Mouse (Mus musculus): ENCODE data around the gene Galnt3.
A peak's percentile ranks its signal among the peaks of the same experiment; 100 is the strongest.

Gene Galnt3

DNA sequence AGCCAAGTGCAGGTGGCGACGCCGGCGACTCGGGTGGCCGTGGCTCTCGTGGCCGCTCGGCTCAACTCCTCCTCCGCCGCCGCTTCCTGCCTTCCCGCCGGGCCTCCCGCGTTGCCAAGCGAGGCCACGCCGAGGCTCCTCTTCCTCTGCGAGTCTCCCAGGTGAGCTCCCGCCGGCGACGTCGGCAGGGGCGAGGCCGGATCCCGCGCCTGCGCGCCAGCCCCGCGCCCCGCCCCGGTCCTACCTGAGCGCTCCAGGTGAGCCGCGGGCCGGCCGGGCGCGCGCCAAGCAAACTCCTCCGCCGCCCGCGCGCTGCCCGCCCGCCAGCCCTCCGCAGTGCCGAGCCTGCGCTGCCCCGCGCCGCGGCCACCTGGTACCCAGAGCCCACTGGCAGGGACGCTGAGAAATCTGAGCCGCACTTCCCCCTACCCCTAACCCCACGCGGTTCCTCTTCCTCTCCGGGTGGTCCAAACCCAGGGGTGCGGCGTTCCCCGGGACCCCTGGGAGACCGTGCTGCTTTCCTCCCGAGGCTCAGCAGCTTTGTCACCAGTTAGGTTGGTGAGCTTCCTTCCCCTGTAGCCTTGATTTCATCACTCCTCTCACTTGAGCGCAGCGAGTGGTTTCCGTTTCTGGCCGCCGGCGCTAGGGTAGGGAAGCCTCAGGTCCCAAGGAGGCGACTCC lies at the start of gene Galnt3:
Gene Galnt3, minus strand, starts transcription at position 404 of the 681 bp plus-strand sequence.
- peak; percentile 79 for DNase-seq

DNA sequence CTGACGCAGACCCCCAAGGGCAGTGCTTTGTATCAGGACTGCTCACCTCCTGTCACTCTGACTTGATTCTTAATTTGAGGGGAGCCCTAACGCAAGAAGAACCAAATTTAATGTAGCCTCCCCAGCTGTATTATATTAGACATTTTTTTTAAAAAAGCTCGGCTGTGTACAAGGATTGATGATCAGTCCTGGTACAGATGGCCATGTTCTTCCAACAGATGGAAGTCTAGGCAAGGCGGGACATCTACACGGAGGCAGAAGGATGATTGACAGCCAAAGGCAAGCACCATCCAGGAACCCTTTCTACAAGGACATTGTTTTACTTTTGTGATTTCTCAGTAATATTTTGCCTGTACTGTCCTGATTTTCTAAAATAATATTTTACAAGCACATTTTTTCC lies 48.3 kb upstream of the Galnt3 start:
- no peak for DNase-seq

DNA sequence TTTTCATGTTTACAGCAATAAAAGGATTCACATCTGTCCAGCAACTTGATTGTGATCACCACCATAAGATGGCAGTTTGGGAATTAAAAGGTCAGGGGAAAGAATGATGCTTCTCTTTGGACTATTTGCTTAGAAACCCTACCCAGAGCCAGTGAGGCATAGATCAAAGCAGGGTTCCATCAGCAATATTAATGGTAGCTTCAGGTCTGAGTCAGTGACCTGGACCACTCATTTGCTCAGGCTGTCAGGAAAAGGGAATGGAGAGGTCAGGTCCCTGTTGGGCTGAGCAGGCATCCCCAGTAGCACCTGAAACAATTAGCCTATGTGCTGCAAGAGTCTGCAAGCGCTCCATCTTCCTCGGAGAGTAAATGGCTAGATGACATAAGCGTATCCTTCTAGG lies 46.8 kb upstream of the Galnt3 start:
- DNase-seq, result no peak

DNA sequence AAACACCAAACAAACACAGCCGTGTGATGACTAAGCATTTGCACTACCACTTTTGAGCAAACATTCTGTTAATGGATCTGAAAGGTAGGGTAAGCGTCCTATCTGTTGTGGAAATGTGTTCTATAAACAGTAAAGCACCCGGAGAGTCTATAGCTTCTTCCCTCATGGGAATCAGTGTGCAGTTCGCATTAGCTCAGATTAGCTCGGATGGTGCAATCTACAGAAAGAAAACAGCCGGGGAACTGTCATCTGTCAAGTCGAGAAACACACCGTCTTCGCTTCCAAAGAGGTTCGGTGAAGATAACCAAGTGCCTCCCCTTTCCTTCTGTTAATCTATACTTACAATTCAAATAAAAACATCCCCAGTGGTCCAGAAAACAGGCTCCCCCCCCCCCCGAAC lies 45.9 kb upstream of the Galnt3 start:
- no peak for DNase-seq

DNA sequence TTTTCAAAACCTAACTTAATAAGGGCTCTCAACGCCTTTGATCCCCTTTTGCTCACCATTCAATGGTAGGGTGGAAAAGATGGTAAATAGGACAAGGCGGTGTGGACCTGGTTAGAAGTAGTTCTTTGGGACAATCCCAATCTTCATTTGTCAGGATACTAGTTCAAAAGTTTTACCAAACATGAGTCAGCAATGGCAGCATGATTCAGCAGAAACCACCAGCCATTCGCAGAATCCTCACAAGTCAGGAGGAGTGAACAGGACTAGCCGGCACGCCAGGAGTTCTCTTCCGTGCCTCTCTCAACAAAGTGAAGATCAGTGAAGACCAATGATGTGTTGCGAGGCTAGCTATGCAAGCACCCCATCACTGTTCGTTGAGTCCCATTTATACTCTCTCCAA lies 40.2 kb upstream of the Galnt3 start:
- DNase-seq, result no peak

DNA sequence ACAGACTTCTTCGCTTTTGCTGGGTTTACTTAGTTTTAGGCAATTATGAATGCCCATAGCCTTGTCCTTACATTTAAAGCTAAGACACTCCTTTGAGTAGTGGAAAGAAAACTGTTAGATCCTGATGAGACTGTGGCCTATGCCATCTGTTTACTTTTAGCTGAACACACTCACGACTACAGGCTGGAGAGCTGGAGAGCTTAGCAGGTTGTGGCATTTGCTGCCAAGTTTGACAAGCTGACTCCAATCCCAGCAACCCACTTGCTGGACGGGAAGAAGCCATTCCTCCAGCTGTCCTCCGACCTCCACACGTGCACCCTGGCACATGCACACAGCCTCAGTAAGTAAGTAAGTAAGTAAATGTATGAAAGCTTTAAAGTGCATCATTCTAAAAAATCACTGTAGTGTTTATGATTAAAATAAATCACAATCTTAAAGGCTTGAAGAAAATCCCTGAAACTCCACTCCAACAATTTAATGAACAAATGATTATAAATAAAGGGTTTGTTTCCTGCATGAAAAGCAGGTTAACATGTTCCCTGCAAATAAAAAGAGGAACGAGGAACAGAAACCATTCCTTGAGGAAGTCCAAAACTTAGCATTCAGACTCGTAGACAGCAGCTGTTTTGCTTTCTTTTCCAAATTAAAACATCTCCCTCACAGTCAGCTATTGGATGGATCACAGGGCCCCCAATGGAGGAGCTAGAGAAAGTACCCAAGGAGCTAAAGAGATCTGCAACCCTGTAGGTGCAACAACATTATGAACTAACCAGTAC lies 33.5 kb upstream of the Galnt3 start:
- DNase-seq, result no peak

DNA sequence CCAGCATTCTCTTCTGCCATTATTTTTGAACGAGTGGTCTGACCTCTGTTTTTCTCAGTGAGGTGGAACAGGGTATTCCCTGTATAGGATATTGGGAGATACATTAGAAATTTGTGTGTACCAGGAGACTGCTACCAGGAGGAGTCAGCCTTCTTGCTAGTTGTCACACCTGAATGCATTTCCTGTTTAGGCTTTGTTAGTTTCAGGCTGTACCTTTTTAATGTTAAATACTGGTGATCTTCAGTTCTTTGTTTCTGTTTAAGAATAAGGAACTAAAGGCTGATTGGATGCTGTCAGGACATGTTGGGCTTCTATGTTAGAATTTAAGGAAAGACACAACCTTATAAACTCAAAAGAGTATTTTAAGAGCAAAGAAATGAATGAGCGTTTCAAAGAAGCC lies 26.6 kb upstream of the Galnt3 start:
- DNase-seq, result no peak

DNA sequence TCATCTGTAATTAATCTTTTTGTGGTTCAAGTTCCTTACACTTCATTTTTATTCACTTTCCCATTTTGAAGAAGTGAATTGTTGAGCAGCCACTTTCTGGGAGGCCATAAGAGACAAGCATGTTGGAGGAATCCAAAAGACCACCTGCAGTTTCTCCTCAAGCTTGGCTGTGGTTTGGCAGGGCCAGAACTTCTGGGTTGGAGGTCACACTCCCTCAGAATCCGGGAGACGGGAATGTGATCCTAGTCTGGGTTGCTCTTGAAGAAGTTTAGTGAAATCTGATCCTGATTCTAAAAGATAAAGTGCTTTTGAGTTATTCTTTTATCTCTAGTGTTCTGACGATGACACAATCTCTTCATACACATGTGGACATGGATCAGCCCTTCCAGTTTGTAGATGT lies 25.7 kb upstream of the Galnt3 start:
- DNase-seq, result no peak

DNA sequence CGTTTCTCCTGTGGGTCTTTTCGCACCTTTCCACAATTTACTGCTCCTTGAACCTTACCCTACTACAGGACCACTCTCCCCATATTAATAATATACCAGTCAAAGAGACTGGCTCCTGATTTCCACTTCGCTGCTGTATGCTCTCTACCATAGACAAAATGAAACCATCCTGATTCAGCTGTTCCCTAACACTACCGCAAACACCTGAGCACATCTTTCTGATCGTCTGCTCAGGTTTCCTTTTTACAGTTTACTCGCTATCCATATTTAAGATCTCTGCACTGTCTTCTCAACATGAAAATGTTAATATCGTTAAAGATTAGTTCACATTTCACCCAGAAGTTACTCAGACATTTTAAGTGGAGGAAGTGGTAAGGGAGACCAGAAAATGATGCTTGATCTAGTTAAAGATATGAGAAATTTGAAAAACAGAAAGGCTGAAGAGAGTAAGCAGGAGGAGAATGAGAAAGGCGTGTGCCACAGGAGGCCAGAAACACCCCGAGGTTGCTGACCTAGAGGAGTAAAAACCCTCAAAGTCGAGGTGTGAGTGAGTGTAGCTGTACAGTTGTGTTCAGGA lies 23.9 kb upstream of the Galnt3 start:
- no peak for DNase-seq

DNA sequence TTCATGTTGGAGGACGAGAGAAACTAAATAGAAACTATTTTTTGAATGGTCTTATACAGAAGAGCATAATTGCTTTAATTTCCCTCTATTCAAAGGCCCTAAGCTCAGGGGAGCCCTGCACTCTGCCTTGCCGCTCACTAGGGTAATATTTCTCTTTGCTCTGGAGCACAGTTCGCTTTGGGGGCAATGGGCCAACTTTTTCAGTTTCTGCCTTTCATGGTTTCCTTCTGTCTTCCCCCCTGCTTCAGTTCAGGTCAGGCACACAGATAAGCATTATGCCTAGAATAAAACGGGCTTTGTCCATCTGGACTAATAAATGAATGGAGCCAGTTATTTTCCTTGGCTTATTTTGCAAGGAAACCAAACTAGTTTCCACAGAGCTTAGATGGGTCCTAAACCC lies 21.7 kb upstream of the Galnt3 start:
- no peak for DNase-seq

DNA sequence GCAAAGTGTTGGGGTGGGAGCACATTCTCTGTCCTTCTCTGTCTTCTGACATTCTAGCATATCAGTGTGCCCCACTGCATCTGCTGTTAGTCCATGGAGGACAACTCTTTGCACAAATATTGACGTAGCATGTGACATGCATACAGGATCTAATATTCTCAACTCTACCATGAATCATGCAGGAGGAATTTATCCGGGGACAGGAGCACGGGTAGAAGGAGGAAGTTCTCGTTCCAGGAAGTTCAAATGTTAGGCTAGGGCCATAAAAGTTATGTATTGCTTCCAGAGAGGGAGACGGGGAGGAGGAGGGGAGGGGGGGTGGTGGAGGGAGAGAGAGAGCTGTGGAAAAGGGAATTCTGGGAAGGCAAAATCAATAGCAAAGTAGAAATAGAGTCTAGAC lies 20.0 kb upstream of the Galnt3 start:
- DNase-seq, result peak; percentile 5

DNA sequence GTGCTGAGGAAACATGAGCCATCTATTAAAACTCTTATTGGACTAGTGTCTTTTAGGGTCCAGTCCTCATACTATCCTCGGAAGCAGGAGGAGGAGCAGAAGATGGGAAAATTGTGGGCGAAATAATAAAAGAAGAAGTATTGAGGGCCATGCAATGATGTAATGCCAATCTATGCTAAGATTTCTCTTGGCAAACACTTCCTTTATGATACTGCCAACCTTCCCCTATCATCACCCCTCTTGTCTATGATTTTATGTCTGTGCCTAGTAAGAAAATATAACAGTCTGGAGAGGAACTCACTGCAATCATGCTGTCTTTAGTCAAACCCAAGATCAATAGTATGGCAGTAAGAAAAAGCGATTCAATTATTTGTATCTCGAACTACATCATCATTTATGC lies 18.5 kb upstream of the Galnt3 start:
- DNase-seq, result no peak

DNA sequence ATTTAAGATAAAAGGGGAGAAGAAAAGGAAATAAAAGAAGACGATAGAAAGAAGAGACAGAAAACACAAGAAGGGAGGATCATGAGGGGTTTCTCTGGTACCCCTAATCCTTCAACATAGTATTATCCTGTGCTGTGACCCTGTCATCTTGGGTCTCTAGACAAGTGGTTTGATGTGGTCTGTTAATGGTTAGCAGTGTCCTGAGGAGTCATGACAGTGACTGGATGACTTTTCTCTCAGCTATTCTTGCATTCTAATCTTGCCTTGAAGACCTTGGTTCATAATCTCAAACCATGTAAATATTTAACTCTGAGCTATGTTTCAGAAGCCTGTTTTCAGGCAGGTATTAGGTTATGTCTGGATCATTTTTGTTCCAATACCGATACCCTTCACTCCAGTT lies 17.9 kb upstream of the Galnt3 start:
- no peak for DNase-seq

DNA sequence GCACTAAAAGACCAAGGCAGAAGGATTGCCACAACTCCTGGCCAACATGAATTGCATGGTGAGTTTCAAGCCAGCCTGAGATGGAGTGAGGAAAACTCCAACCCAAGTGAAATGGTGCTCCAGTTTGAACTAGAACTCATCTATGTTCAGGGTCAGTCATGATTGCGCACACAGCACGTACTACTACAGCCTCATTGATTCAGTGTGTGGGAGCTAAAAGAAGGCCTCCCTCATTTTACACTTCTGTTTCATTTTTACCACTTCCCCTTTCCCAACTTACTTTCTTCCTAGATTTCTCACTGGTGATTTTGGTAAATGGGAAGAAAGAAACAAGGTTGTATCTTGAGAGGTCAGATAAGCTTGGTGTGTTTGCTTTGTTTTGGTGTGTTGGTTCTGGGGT lies 17.5 kb upstream of the Galnt3 start:
- DNase-seq, result no peak

DNA sequence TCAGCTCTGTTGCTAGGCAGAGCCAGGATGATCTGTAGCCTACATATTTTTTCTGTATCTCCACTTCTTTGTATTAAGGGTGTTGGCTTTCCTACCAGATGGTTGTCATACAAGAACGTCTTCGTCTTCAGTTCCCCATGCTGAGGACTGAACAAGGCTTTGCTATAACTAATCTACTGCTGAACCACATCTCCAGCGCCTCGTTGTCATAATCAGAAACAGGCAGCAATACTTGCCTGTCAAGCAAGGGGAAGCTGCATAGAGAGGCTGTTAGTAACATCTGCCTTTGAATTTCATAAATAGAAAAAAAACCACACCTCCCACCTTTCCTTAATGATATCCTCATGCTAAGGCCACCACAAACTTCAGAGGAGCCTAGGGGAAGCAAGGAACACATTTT lies 15.5 kb upstream of the Galnt3 start:
- DNase-seq, result no peak

DNA sequence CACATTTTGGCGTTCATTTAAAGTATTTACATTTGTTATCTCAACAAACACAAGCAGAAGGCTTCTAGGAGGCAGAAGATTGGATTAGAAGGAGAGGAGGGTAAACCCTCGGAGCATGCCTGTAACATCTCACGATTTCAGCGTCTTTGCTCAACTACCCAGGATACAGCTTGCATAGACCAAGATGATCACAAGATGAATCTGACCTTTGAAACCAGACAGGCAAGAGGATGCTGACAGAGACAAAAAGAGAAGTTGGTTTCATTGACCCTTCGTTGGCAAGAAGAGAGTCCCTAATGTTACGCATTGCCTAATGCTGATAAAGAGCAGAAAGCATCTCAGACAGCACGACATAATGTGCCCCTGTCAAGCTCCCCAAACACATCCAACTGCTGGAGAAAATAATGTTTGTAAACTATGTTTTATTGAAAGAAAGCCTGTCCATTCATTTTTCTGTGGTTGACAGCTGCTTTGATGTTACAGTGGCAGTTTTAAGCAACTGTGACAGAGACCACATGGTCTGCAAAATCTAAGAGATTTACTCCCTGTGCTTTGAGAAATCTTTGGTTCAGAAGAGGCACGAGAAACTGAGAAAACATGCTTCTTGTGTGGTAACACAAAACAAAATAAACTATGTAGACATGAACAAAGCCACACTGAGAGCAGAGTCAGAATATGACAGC lies 7.2 kb upstream of the Galnt3 start:
- DNase-seq, result no peak

DNA sequence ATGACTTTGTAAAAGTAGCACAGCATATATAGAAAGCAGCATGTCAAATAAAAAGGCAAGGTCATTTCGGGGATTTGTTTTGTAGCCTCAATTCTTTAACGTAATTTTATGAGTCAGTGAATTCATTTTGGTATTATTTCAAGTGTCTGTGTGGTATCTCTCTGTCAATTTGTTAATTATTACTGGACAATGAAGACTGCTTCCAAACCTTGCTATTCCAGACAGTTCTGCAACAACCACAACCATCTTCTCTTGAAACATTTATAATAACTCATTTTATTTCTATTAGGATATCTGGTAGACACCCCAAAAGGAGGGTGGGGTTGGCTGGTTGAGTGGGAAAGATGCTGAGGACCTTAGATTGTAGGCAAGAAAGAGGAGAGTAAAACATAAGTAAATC lies 4.1 kb upstream of the Galnt3 start:
- DNase-seq, result no peak

DNA sequence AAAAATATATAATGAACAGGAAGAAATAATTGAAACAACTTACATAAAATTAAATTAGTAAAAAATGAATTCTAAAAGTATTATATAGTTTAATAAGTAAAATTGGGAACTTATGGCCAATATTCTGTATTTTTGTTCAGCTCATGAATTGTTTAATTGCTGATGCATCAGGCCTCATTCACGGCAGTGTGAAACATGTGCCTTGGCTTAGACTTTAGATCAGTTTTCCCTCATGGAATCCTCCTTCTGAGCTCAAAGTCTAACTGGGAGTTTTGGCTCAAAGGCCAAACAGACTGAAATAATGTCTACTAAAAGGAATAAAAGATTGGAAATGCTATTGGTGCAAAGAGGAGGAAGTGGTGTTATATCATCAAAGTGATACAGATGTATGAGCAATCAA lies 2.7 kb upstream of the Galnt3 start:
- no peak for DNase-seq

DNA sequence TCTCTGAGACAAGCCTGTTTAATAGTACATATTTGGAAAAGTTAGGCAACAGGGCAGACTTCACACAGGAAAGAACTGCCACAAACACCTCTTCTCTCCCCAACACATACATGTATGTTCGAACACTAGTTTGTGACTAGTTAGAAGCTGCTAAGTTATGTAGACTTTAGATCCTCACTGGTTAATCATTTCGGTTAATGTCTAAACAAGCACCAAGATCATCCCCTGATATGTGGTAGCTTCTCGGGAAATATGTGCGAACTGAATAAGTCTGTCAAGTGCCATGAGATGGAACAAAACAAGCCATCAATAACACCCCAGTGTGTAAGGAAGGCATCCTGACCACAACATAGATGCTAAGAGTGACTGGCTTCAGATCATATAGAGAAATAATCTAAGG lies 2.1 kb upstream of the Galnt3 start:
- no peak for DNase-seq

DNA sequence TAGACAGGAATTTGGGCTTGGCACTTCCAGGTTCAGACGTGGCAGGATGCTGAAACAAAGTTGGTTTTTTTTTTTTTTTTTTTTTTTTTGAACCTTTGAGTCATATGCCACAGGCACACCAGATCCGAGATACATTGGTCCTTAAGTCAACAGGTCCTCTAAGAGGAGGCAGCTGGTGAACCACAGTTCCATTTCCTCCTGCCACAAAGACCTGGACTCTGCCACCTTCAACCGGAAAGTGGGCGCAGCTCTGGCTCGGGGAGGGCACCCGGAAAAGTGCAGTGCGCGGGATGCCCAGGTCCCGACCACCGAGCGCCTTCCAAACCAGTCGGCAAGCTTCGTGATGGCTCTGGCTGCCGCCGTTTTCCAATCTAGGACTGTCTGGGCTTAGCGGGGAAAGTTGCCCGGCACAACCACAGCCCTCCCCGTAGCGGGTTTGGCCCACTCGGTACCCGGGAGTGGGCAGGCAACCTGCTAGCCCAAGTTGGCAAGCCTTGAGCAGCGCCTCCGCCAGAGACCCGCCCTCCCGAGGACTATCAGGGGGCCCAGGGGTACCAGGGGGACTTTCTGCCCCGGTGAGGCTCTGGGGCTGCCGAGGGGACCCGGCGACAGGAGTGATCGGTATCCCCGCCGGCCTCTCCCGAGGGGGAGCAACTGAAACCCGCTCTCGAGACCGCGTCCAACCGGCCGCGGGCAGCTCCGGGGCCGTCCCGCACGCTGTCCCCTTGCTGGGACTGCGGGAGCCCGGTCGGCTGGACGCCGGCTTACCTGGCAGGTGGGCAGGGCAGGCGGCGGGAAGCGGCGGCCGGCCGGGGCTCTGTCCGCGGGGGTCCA lies 821 bp downstream of the Galnt3 start:
- DNase-seq, result no peak

DNA sequence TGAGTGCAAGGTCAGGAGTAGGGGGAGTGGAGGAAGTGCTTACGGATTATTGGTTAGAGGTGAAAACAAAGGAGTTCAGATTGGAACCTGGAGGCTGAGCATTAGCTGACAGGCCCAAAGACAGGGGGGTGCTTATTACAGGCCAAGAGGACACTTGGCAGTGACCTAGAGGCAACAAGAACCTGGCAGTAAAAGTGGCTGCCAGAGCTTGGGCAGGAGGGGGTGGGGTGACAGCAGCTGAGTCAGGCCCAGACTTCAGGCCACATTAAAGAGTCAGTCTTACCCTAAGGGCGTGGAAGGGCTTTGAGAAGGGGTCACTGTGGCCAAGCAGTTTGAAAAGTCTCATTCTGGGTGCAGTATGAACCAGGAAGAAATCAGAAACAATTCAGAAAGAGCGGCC lies 7.1 kb downstream of the Galnt3 start:
- DNase-seq, result no peak

DNA sequence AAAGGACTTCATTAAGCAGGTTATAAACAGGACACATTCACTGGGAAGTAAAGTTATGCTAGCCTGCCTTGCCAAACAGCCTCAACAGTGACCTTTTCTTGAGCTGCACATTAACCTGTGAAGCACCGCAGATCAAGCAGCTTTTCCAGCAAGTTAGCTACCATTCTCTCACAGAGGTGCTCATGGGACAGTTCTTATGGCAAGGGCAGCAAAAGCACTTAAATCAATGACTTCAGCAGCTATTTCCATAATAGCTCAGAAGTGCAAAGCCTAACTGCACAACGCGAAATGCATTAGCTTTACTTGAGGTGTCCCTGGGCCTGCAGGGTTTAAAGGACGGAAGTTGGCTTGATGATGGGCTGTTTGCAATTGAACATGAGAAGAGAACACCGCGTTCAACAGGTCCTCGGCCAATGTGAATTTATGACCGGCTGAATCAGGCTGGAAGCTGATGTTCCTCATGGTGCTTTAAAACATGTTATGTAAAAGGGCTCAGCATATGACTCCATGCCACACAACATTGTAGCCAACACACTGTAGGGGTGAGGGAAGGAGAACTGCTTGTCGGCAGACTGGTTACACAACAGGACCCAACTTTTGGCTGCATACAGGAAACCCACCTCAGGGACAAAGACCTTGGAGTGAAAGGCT lies 16.8 kb downstream of the Galnt3 start:
- no peak for DNase-seq
